Mouse (Mus musculus): ENCODE data around the gene Ankrd28. TPM values are rescaled to one million over a fixed set of nuclear protein-coding genes. Genes with fewer than 3 reads are reported as not detected.
"Not testable (repeated sequence)": the region's sequence is repeated elsewhere in the genome, so short reads cannot be mapped to it uniquely, and the experiment has no call there.

Gene Ankrd28
- 32.2 and 34.0 TPM in 2 replicates for polyA plus RNA-seq (2012; rRNA removed)

DNA sequence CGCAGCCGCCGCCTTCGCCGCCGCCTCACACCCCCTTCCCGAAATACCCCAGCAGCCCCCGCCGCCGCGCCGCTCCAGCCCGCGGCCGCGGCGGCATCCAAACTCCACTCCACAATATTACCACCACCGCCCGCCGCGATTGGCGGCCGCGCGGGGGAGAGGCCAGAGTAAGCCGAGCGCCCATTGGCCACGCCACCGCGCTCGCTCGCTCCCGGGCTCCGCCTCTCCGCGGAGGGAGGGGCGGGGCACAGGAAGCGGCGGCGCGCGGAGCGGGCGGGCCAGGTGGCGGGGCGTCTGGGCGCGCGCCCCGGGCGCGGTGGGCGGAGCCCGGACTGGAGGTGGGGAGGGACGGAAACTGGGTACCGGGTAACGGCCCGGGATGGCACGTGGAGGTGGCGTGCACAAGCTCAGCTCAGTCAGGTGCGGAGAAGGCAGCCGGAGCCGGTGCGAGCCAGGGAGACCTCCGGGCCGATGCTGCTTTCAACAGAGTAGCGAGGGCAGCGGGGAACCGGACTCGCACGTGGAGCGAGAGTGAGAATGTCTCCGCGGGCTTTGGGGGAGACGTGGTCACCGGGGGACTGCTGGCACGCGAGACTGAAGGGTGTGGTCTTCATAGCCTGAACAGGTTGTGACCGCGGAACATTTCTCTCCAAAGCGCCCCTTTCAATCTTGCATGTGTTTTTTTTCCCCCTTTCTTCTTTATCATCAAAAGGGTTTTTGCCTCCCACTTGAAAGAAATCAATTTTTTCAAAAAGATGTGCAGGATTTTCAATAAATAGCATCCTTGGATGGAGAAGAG is at the start of gene Ankrd28:
Gene Ankrd28, minus strand, starts transcription at position 81 of the 799 bp plus-strand sequence.
- peak; percentile 92 to 96 for DNase-seq
- no peak for TF ChIP-seq CTCF (IDR thresholded peaks at IDR 0.05; ENCODE audit: borderline replicate concordance, insufficient read depth, low read depth, low read length)
- 0 out of 2 replicates have a peak, but pooled peaks have one; percentile 8 for TF ChIP-seq POLR2A (IDR thresholded peaks at IDR 0.05; ENCODE audit: borderline replicate concordance, insufficient read depth, low read length)
- no peaks in the 10 kb centered on the region for H3K4me1 ChIP-seq (ENCODE audit: control insufficient read depth, insufficient read depth, low read length)
- H3K27me3 ChIP-seq (ENCODE audit: control insufficient read depth, insufficient read depth, low read length) = no peaks in the 10 kb centered on the region
- under 1% methylated on average over 70 of the region's 81 CpGs for WGBS
- peak within 1 kb of the TSS; percentile 63 for H3K27ac ChIP-seq (ENCODE audit: insufficient read depth, low read length)
- peak within 1 kb of the TSS; percentile 89 for H3K4me3 ChIP-seq (replicated peaks; ENCODE audit: insufficient read depth, low read depth, low read length)

DNA sequence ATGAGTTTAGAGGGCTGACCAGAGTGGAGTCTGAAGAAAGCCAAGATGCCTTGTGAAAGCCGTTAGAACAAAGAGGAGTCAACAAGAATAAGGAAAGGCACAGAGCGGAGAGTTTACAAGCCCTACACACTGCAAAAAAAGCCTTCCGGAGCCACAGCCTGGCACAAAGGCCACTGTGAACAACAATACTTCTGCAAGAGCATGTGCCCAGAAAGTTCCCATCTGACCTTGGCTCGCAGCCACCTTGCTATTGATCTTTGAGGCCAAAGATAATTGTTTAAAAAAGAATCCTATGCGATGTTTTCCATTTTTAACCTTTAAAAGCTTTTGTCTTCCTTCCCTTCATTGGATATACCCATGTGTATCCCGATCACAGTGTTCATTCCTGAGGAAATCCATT is 49.0 kb upstream of the Ankrd28 start:
- TF ChIP-seq CTCF (IDR thresholded peaks at IDR 0.05; ENCODE audit: borderline replicate concordance, insufficient read depth, low read depth, low read length) = no peak
- no peak for TF ChIP-seq POLR2A (IDR thresholded peaks at IDR 0.05; ENCODE audit: borderline replicate concordance, insufficient read depth, low read length)
- WGBS = 70% methylated on average over 6 of the region's 6 CpGs
- no peak overlapping the region for H3K27ac ChIP-seq (ENCODE audit: insufficient read depth, low read length)
- no peaks in the 10 kb centered on the region for H3K27me3 ChIP-seq (ENCODE audit: control insufficient read depth, insufficient read depth, low read length)
- no peak for DNase-seq
- no peak overlapping the region for H3K4me3 ChIP-seq (replicated peaks; ENCODE audit: insufficient read depth, low read depth, low read length)
- no peaks in the 10 kb centered on the region for H3K4me1 ChIP-seq (ENCODE audit: control insufficient read depth, insufficient read depth, low read length)

DNA sequence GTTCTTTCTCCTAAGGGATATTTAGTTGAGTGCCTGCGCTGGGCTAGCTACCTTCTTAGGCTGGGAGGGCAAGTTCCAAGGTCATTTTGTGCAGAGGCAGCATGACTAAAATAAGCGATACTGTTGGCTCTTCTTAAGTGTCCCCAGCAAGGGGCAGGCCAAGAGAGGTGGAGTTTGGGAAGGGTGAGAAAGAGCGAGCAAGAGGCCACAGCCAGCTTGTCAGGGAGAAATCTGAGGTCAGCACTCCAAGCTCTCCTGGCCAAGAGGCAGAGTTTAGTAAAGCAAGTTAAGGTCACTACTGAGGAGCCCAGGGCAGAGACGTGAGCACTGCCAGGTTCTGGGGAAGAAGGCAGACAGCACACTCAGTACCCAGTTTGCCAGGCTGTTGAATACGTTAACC is 41.7 kb upstream of the Ankrd28 start:
- no peak for TF ChIP-seq POLR2A (IDR thresholded peaks at IDR 0.05; ENCODE audit: borderline replicate concordance, insufficient read depth, low read length)
- no peak for TF ChIP-seq CTCF (IDR thresholded peaks at IDR 0.05; ENCODE audit: borderline replicate concordance, insufficient read depth, low read depth, low read length)
- H3K27ac ChIP-seq (ENCODE audit: insufficient read depth, low read length) = no peak overlapping the region
- no peak overlapping the region for H3K4me3 ChIP-seq (replicated peaks; ENCODE audit: insufficient read depth, low read depth, low read length)
- H3K27me3 ChIP-seq (ENCODE audit: control insufficient read depth, insufficient read depth, low read length) = no peaks in the 10 kb centered on the region
- no peaks in the 10 kb centered on the region for H3K4me1 ChIP-seq (ENCODE audit: control insufficient read depth, insufficient read depth, low read length)
- DNase-seq = no peak
- WGBS = 75% methylated on average over 5 of the region's 5 CpGs

DNA sequence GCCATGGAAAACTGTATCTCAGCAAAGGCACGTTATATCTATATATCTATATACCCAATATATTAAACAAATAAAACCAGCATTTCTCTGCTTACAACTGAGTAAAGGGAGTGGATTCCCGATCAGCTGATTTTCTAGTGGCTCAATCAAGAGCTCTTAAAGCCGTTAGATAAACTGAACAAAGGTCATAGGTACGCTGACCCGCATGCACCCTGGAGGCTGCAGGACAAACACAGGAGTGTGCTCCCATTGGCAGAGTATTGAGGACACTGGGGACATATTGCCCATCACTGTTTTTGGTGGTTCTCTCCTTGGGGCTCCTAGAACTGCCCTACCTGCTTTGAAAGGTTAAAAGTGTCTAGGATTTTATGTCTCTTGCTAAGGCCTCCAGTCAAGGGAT is 40.0 kb upstream of the Ankrd28 start:
- Histone ChIP-seq H3K27me3 (ENCODE audit: control insufficient read depth, insufficient read depth, low read length) (no peaks in the 10 kb centered on the region), H3K4me3 (replicated peaks; ENCODE audit: insufficient read depth, low read depth, low read length) (no peak overlapping the region), H3K4me1 (ENCODE audit: control insufficient read depth, insufficient read depth, low read length) (no peaks in the 10 kb centered on the region), H3K27ac (ENCODE audit: insufficient read depth, low read length) (no peak overlapping the region)
- TF ChIP-seq CTCF (IDR thresholded peaks at IDR 0.05; ENCODE audit: borderline replicate concordance, insufficient read depth, low read depth, low read length) (no peak), POLR2A (IDR thresholded peaks at IDR 0.05; ENCODE audit: borderline replicate concordance, insufficient read depth, low read length) (no peak)
- WGBS = 95% methylated on average over 5 of the region's 5 CpGs
- no peak for DNase-seq

DNA sequence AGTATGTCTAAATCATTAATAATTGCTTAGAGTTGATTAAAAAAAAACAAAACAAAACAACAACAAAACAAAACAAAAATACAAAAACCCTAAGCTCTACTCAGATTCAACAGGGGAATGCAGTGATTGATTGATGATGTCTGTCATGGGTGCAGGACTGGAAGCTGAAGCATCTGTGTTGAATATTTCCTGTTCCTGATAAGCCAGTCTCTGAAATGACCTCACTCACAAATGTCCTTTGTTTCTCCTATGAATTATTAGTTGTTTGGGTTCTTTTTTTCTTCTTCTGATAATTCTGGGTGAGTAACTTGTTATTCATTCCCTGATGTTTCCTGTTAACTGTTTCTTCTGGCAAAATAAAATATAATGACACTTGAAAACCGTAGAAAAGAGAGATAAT is 38.1 kb upstream of the Ankrd28 start:
- DNase-seq = no peak
- TF ChIP-seq CTCF (IDR thresholded peaks at IDR 0.05; ENCODE audit: borderline replicate concordance, insufficient read depth, low read depth, low read length) = no peak
- no peak for TF ChIP-seq POLR2A (IDR thresholded peaks at IDR 0.05; ENCODE audit: borderline replicate concordance, insufficient read depth, low read length)
- WGBS = 82% methylated on average over 1 of the region's 1 CpGs
- Histone ChIP-seq H3K27me3 (ENCODE audit: control insufficient read depth, insufficient read depth, low read length) (no peaks in the 10 kb centered on the region), H3K4me1 (ENCODE audit: control insufficient read depth, insufficient read depth, low read length) (no peaks in the 10 kb centered on the region), H3K4me3 (replicated peaks; ENCODE audit: insufficient read depth, low read depth, low read length) (no peak overlapping the region), H3K27ac (ENCODE audit: insufficient read depth, low read length) (no peak overlapping the region)

DNA sequence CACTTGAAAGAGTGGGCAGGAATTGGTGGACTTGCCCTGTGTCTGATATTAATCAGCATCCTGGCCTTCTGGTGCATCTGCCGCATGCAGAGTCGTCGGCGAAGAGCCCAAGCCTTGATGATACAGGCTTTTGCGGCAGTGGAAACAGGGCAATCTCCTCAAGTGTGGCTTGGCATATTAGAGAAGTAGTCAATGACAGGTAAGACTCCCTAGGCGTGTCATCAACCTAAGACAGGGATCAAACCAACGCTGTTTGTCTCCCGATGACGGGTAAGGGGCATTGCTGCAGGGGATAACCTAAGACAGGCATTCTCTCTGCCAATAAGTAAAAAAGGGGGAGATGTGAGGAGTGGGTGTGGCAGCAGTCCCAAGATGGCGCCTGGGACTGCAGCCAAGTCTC is 35.9 kb upstream of the Ankrd28 start:
- WGBS = 93% methylated on average over 10 of the region's 10 CpGs
- not testable (repeated sequence) for H3K4me1 ChIP-seq (ENCODE audit: control insufficient read depth, insufficient read depth, low read length); DNase-seq; H3K4me3 ChIP-seq (replicated peaks; ENCODE audit: insufficient read depth, low read depth, low read length); H3K27ac ChIP-seq (ENCODE audit: insufficient read depth, low read length); H3K27me3 ChIP-seq (ENCODE audit: control insufficient read depth, insufficient read depth, low read length)

DNA sequence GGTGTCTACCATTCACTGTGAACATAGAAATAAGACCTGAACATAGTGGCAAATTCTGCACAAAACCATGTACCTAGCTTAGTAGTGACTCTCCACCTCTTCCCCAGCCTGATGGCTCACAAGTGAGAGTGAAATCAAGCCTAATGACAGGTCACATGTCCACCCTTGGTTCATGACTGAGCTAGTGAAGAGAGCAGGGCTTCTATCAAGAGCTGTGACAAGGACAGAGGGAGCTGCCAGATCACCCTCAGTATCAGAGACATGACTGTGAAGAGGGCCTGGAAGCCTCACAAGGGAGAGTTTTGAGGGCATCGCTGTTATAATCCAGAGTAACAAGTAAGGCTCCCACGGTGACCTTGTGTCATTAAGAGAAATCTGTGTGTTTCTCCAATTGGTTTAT is 28.2 kb upstream of the Ankrd28 start:
- 100% methylated on average over 2 of the region's 2 CpGs for WGBS
- no peak for DNase-seq
- Histone ChIP-seq H3K4me3 (replicated peaks; ENCODE audit: insufficient read depth, low read depth, low read length) (no peak overlapping the region), H3K4me1 (ENCODE audit: control insufficient read depth, insufficient read depth, low read length) (no peaks in the 10 kb centered on the region), H3K27me3 (ENCODE audit: control insufficient read depth, insufficient read depth, low read length) (no peaks in the 10 kb centered on the region), H3K27ac (ENCODE audit: insufficient read depth, low read length) (no peak overlapping the region)
- TF ChIP-seq POLR2A (IDR thresholded peaks at IDR 0.05; ENCODE audit: borderline replicate concordance, insufficient read depth, low read length) (no peak), CTCF (IDR thresholded peaks at IDR 0.05; ENCODE audit: borderline replicate concordance, insufficient read depth, low read depth, low read length) (no peak)

All from cerebellum, adult 2 months (tissue).